Mouse (Mus musculus) E14TG2a.4 (cell line): Measurements from ENCODE around the gene Ccdc125.

Experiments used
- CTCF ChIP-seq: conservative IDR thresholded peaks from 2 replicates; pipeline ENCODE4 v1.5.1; 2014; ENCODE audit warnings: low read length
- NANOG ChIP-seq: IDR thresholded peaks from 2 replicates; pipeline ENCODE4 v1.6.1; 2014; ENCODE audit warnings: borderline replicate concordance, low read length, mixed read lengths

- no peak for TF ChIP-seq CTCF
- TF ChIP-seq NANOG: no peak
Measured at GRCm38 (mm10) chr13:100658091-100658490, 11.4 kb upstream of the Ccdc125 start.
